Mouse (Mus musculus): ENCODE results near the gene Gm10382. TPM values are rescaled to one million over a fixed set of nuclear protein-coding genes. Genes with fewer than 3 reads are reported as not detected.

Gene Gm10382
- polyA plus RNA-seq, 1 experiment from 2014 or later, result 0.34 TPM

DNA sequence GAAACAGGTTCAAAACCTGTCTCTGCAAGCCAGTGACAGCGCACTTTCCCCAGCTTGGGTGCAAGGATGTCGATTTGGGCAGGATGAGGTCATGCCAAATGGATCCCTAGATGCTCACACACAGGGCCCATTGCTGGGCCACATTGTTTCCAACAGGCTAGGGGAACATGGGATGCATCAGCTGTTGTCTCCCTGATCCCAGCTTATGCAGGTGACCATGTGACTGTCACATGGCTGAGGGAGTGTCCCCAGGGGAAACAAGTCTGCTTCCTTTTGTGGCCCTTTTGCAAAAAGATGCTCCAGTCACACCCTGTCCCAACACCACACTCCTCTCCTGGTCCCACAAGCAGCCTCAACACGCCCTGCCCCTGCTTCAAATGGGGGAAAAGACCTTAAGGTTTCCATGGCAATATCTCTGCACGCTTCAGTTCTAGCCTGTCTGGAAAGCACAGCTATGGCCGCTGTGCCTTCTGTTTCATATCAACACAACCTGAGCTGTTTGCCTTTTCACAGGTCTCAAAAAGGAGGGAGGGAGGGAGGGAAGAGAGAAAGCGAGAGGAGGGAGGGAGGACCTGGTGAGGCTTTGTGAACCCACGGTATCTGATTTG, 34.1 kb upstream of the Gm10382 start:
- Histone ChIP-seq H3K36me3 (no peaks in the 10 kb centered on the region), H3K4me3 (no peak overlapping the region), H3K9ac (no peak overlapping the region), H3K9me3 (peaks cover 7% of the 10 kb centered on the region; the same call in 1 of the 2 replicates), H3K4me2 (replicated peaks) (no peak overlapping the region), H3K4me1 (peaks cover 13% of the 10 kb centered on the region), H3K27me3 (no peaks in the 10 kb centered on the region), H3K27ac (no peak overlapping the region)
- WGBS, result 45% methylated on average over 7 of the region's 7 CpGs
- no peak for ATAC-seq (ENCODE audit: low FRiP score, low read depth)

- H3K27me3 ChIP-seq, result no peaks in the 10 kb centered on the region
- peaks cover 7% of the 10 kb centered on the region; the same call in 1 of the 2 replicates for H3K9me3 ChIP-seq
- peaks cover 13% of the 10 kb centered on the region for H3K4me1 ChIP-seq
- ATAC-seq (ENCODE audit: low FRiP score, low read depth), result no peak
- 40% methylated on average over 7 of the region's 7 CpGs for WGBS
- H3K4me3 ChIP-seq, result no peak overlapping the region
- H3K36me3 ChIP-seq, result no peaks in the 10 kb centered on the region
- no peak overlapping the region for H3K4me2 ChIP-seq (replicated peaks)
- no peak overlapping the region for H3K9ac ChIP-seq
- H3K27ac ChIP-seq, result no peak overlapping the region
Observed at GRCm38 (mm10) chr5:125355650-125356049, 33.5 kb upstream of the Gm10382 start.

GRCm38 (mm10) chr5:125357543-125358269, 31.4 kb upstream of the Gm10382 start:
- Histone ChIP-seq H3K4me1 (peaks cover 13% of the 10 kb centered on the region), H3K4me3 (no peak overlapping the region), H3K4me2 (replicated peaks) (no peak overlapping the region), H3K9ac (no peak overlapping the region), H3K27ac (no peak overlapping the region), H3K36me3 (no peaks in the 10 kb centered on the region), H3K27me3 (no peaks in the 10 kb centered on the region), H3K9me3 (peaks cover 7% of the 10 kb centered on the region; the same call in 1 of the 2 replicates)
- 81% methylated on average over 12 of the region's 12 CpGs for WGBS
- no peak for ATAC-seq (ENCODE audit: low FRiP score, low read depth)

DNA sequence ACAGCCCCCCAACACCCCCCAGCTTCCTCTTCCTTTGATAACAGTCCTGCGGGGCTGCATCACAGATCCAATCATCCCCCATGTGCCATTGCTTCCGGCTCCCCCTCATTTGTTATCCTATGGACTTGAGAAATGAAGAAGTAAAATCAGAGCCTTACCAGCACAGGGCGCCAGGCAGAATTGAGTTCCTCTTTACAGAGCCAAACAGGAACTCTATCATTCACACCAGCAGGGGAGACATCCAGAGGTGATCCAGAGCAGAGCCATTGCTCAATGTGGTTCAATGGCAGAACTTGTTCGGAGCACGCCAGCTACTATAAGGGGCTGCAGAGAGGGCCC, 30.9 kb upstream of the Gm10382 start:
- Histone ChIP-seq H3K4me3 (no peak overlapping the region), H3K4me1 (peaks cover 13% of the 10 kb centered on the region), H3K9me3 (0 out of 2 replicates have a peak, but pooled peaks cover 1% of the 10 kb centered on the region), H3K4me2 (replicated peaks) (no peak overlapping the region), H3K36me3 (no peaks in the 10 kb centered on the region), H3K27me3 (no peaks in the 10 kb centered on the region), H3K27ac (no peak overlapping the region), H3K9ac (no peak overlapping the region)
- WGBS, result 81% methylated on average over 5 of the region's 5 CpGs
- no peak for ATAC-seq (ENCODE audit: low FRiP score, low read depth)

DNA sequence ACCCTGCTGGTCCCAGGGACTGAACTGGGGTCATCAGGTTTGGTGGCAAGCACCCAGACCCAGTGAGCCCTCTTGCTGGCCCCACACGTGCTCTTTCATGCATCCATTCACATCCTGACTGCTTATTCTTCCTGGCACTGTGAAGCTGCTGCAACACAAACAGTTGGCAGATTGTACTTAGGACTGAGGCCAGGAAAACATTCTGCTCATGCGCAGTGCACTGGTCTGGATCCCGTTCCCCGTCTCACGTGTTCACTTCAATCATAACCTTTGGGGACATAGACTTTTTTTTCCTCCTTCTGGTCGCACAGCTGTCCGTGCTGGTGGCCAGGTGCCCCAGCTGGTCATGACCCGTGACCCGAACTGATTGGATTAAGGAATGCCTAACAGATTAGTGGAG, 28.6 kb upstream of the Gm10382 start:
- no peak overlapping the region for H3K4me3 ChIP-seq
- H3K4me1 ChIP-seq, result peaks cover 5% of the 10 kb centered on the region
- no peak overlapping the region for H3K9ac ChIP-seq
- H3K27me3 ChIP-seq, result no peaks in the 10 kb centered on the region
- WGBS, result 78% methylated on average over 9 of the region's 9 CpGs
- H3K36me3 ChIP-seq, result no peaks in the 10 kb centered on the region
- no peaks in the 10 kb centered on the region for H3K9me3 ChIP-seq
- H3K27ac ChIP-seq, result no peak overlapping the region
- H3K4me2 ChIP-seq (replicated peaks), result no peak overlapping the region
- ATAC-seq (ENCODE audit: low FRiP score, low read depth), result no peak

GRCm38 (mm10) chr5:125360981-125361510, 28.1 kb upstream of the Gm10382 start:
- Histone ChIP-seq H3K9ac (no peak overlapping the region), H3K27me3 (no peaks in the 10 kb centered on the region), H3K9me3 (no peaks in the 10 kb centered on the region), H3K4me1 (no peaks in the 10 kb centered on the region), H3K36me3 (no peaks in the 10 kb centered on the region), H3K4me2 (replicated peaks) (no peak overlapping the region), H3K27ac (no peak overlapping the region), H3K4me3 (no peak overlapping the region)
- ATAC-seq (ENCODE audit: low FRiP score, low read depth), result no peak
- WGBS, result 75% methylated on average over 16 of the region's 16 CpGs

DNA sequence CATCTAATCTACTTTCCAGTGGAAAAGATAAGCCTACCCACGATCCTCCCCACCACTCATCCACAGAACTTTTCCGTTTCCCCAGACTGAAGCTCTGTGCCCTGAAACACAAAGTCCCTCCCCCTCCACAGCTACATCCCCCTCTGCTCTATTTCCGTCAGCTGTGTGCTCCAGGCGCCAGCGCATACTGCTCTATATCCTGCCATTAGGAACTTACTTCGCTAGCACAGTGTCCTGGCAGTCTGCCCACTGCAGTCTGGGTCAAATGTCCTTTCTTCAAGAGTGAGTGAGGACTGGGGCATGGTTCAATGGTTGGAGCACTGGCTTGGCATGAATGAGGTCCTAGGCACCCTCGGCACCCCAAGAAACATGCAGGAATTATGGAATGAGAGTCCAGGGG, 25.2 kb upstream of the Gm10382 start:
- H3K27me3 ChIP-seq, result no peaks in the 10 kb centered on the region
- H3K9ac ChIP-seq, result no peak overlapping the region
- 67% methylated on average over 7 of the region's 7 CpGs for WGBS
- no peak for ATAC-seq (ENCODE audit: low FRiP score, low read depth)
- no peaks in the 10 kb centered on the region for H3K9me3 ChIP-seq
- H3K27ac ChIP-seq, result no peak overlapping the region
- no peaks in the 10 kb centered on the region for H3K4me1 ChIP-seq
- H3K4me3 ChIP-seq, result no peak overlapping the region
- H3K4me2 ChIP-seq (replicated peaks), result no peak overlapping the region
- no peaks in the 10 kb centered on the region for H3K36me3 ChIP-seq

DNA sequence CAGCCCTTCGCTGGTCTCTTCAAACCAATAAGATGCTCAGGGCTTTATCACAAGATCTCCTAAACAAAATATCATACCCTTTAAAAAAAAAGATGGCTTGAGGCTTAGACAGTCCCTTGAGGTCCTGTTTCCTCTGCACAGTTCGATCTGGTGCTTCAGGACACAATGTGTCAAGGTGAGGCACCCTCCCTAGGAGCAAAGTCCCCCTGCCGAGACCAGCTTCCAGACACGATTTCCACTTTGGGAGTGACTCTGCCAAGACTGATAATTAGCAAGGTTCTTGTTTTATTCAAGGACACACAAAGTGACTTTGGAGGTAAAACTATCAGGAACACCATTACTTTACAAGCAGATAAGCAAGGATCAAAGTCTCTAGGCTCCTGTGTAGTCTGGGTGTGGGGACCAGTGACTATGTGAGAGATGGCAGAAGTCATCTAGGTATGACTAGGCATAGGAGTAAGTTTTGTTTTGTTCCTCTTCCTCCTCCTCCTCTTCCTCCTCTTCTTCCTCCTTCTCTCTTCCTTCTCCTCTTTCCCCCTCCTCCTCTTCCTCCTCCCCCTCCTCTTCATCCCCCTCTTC, 24.2 kb upstream of the Gm10382 start:
- Histone ChIP-seq H3K4me2 (replicated peaks) (no peak overlapping the region), H3K36me3 (no peaks in the 10 kb centered on the region), H3K4me1 (no peaks in the 10 kb centered on the region), H3K9me3 (no peaks in the 10 kb centered on the region), H3K27me3 (no peaks in the 10 kb centered on the region), H3K4me3 (no peak overlapping the region), H3K9ac (no peak overlapping the region), H3K27ac (no peak overlapping the region)
- no peak for ATAC-seq (ENCODE audit: low FRiP score, low read depth)
- WGBS, result 74% methylated on average over 4 of the region's 4 CpGs

DNA sequence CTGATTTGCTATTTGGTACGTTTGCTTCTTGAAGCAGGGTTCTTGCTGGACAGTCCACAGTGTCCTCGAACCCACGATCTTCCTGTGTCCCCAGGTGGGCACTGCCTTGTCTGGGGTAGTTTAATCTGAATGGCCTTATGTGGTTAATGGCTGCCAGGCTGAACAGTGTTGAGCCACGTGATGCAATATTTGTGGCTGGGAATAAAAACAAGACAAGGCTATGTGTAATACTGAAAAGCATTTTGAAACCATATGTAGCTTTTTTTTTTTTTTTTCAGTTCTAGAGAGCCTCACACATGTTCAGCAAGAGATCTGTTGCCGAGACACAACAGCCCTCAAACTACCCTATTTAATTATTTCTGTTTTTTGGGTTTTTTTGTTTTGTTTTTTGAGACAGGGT, 21.0 kb upstream of the Gm10382 start:
- Histone ChIP-seq H3K4me3 (no peak overlapping the region), H3K27me3 (no peaks in the 10 kb centered on the region), H3K27ac (no peak overlapping the region), H3K36me3 (no peaks in the 10 kb centered on the region), H3K4me1 (no peaks in the 10 kb centered on the region), H3K9me3 (no peaks in the 10 kb centered on the region), H3K9ac (no peak overlapping the region), H3K4me2 (replicated peaks) (no peak overlapping the region)
- 68% methylated on average over 5 of the region's 5 CpGs for WGBS
- no peak for ATAC-seq (ENCODE audit: low FRiP score, low read depth)

- Histone ChIP-seq H3K36me3 (no peaks in the 10 kb centered on the region), H3K4me1 (no peaks in the 10 kb centered on the region), H3K4me3 (no peak overlapping the region), H3K4me2 (replicated peaks) (no peak overlapping the region), H3K9ac (no peak overlapping the region), H3K27ac (no peak overlapping the region), H3K9me3 (no peaks in the 10 kb centered on the region), H3K27me3 (no peaks in the 10 kb centered on the region)
- ATAC-seq (ENCODE audit: low FRiP score, low read depth), result peak; percentile 51; the same call in 1 of the 2 replicates
- WGBS, result 1% methylated on average over 4 of the region's 4 CpGs
Observed at GRCm38 (mm10) chr5:125368568-125368967, 20.6 kb upstream of the Gm10382 start.

DNA sequence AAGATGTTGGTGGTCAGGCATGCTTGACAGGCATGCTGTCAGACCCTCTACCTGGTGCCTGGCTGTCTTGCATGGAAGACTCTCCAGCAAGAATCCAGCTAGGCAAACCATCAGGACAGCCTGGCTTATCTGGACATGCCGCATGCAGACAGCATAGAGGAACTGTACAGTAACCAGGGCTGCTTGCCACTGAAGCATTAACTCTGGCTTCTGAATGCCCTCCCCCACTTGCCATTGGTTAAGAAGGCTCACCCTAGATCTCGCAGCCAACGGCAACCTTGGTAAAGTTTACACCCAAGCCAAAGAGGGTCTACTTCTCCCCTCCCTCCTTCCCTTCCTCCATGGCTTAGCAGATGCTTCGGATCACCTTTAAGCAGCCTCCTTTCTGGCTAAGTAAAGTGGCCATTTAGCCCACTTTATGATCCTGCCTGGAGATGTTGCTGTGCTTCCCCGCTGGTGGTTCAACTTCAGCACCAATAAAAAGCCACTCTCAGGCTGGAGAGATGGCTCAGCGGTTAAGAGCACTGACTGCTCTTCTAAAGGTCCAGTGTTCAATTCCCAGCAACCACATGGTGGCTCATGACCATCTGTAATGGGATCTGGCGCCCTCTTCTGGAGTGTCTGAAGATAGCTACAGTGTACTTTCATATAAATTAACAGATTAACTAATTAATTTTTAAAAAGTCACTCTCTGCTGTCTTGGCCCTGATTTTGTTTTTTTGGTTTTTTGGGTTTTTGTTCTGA, 18.0 kb upstream of the Gm10382 start:
- Histone ChIP-seq H3K9ac (no peak overlapping the region), H3K27ac (no peak overlapping the region), H3K9me3 (no peaks in the 10 kb centered on the region), H3K4me3 (no peak overlapping the region), H3K4me1 (no peaks in the 10 kb centered on the region), H3K36me3 (no peaks in the 10 kb centered on the region), H3K27me3 (no peaks in the 10 kb centered on the region), H3K4me2 (replicated peaks) (no peak overlapping the region)
- 66% methylated on average over 7 of the region's 7 CpGs for WGBS
- no peak for ATAC-seq (ENCODE audit: low FRiP score, low read depth)

DNA sequence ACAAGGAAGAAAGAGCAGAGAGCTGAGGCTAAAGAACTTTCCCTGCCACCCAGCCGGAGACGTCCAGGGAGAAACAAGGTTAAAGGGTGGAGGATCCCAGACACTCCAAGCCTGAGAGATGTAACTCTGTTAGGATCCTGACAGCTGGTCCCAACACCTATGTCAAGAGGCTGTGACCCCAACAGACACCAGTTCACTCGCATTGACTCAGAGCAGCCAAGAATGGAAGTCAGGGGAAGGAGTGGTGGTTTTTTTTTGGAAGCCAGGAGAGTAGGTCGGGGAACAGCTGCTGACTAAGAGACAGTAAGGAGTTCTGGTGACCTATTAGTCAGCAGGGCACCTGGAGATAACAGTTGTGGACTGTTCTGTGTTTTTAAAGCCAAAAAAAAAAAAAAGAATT, 17.1 kb upstream of the Gm10382 start:
- Histone ChIP-seq H3K9ac (no peak overlapping the region), H3K36me3 (no peaks in the 10 kb centered on the region), H3K4me2 (replicated peaks) (no peak overlapping the region), H3K27me3 (no peaks in the 10 kb centered on the region), H3K4me3 (no peak overlapping the region), H3K4me1 (no peaks in the 10 kb centered on the region), H3K27ac (no peak overlapping the region), H3K9me3 (no peaks in the 10 kb centered on the region)
- 80% methylated on average over 4 of the region's 4 CpGs for WGBS
- no peak for ATAC-seq (ENCODE audit: low FRiP score, low read depth)
